10 mouse cellular contexts compared by ENCODE assay signal in genomic region chr9:65179817-65180624, GRCm38 (mm10). TPM values are rescaled to one million over a fixed set of nuclear protein-coding genes. Genes with fewer than 3 reads are reported as not detected.
A peak's percentile ranks its signal among the peaks of the same experiment; 100 is the strongest.
DNase-seq lines count a peak whose midpoint lies in the region; ATAC-seq and TF ChIP-seq lines count a peak whose summit lies in the region.
"Had no signal": no experiment of that assay in that cellular context is flagged by ENCODE, and none has a peak within 500 bp of the region (broad histone marks: within the 10 kb centered on the region; RNA-seq: fewer than 3 reads in every experiment).

No protein-coding gene starts in this region.

- H3K27ac ChIP-seq in heart, embryonic 16.5 days (ENCODE audit: low read length) = no peak overlapping the region
- peak overlapping the region; percentile 88 for H3K27ac ChIP-seq in embryonic facial prominence, embryonic 10.5 days (replicated peaks)
- H3K27ac ChIP-seq in hindbrain, postnatal 0 days = no peak overlapping the region
- H3K27ac ChIP-seq in midbrain, postnatal 0 days (ENCODE audit: low read depth, low read length) = no peak overlapping the region

- TF ChIP-seq CTCF in hindbrain, postnatal 0 days (IDR thresholded peaks at IDR 0.05; ENCODE audit: low read depth) = no peak
- TF ChIP-seq CTCF in midbrain, postnatal 0 days (IDR thresholded peaks at IDR 0.05) = no peak

- H3K36me3 ChIP-seq in heart, embryonic 16.5 days (ENCODE audit: control insufficient read depth, insufficient read depth) = no peaks in the 10 kb centered on the region
- peaks cover 96% of the 10 kb centered on the region for H3K36me3 ChIP-seq in embryonic facial prominence, embryonic 10.5 days (replicated peaks)
- peaks cover 21% of the 10 kb centered on the region; the same call in 1 of the 2 replicates for H3K36me3 ChIP-seq in hindbrain, postnatal 0 days (ENCODE audit: insufficient read depth, low read length)
- H3K36me3 ChIP-seq in midbrain, postnatal 0 days (ENCODE audit: insufficient read depth, low read length) = peaks cover 32% of the 10 kb centered on the region

- 0 out of 2 replicates have a peak, but pooled peaks cover 2% of the 10 kb centered on the region for H3K27me3 ChIP-seq in heart, embryonic 16.5 days (ENCODE audit: control insufficient read depth, insufficient read depth, low read length)
- peaks cover 10% of the 10 kb centered on the region; the same call in 1 of the 2 replicates for H3K27me3 ChIP-seq in embryonic facial prominence, embryonic 10.5 days (replicated peaks; ENCODE audit: low read depth, poor library complexity, severe bottlenecking)
- H3K27me3 ChIP-seq in hindbrain, postnatal 0 days (ENCODE audit: insufficient read depth, low read length) = no peaks in the 10 kb centered on the region
- H3K27me3 ChIP-seq in midbrain, postnatal 0 days (ENCODE audit: insufficient read depth, low read length) = no peaks in the 10 kb centered on the region

- ATAC-seq in heart, embryonic 16.5 days (replicated peaks; ENCODE audit: extremely low read depth, insufficient read depth, low FRiP score) = no peak
- ATAC-seq in hindbrain, postnatal 0 days = no peak
- no peak for ATAC-seq in midbrain, postnatal 0 days (ENCODE audit: low FRiP score)

- peaks cover 9% of the 10 kb centered on the region; the same call in 1 of the 2 replicates for H3K4me1 ChIP-seq in heart, embryonic 16.5 days (ENCODE audit: control insufficient read depth, insufficient read depth, low read length)
- peaks cover 91% of the 10 kb centered on the region for H3K4me1 ChIP-seq in embryonic facial prominence, embryonic 10.5 days
- peaks cover 26% of the 10 kb centered on the region for H3K4me1 ChIP-seq in hindbrain, postnatal 0 days (ENCODE audit: insufficient read depth, low read length)
- H3K4me1 ChIP-seq in midbrain, postnatal 0 days (ENCODE audit: insufficient read depth, low read length) = peaks cover 14% of the 10 kb centered on the region

- WGBS in heart, embryonic 16.5 days = 29% methylated on average over 17 of the region's 17 CpGs
- 37% methylated on average over 17 of the region's 17 CpGs for WGBS in embryonic facial prominence, embryonic 10.5 days
- WGBS in hindbrain, postnatal 0 days = 36% methylated on average over 17 of the region's 17 CpGs
- 38% methylated on average over 17 of the region's 17 CpGs for WGBS in midbrain, postnatal 0 days

- no peak for DNase-seq in heart, postnatal 4 days
- no peak for DNase-seq in embryonic facial prominence, embryonic 10.5 days (ENCODE audit: low spot score)
- DNase-seq in hindbrain, postnatal 0 days (ENCODE audit: low spot score) = no peak
- DNase-seq in midbrain, postnatal 0 days (ENCODE audit: low spot score) = peak; percentile 14
- no peak for DNase-seq in urinary bladder, postnatal 14 days (ENCODE audit: low spot score)
- no peak for DNase-seq in urinary bladder, postnatal 4 days (ENCODE audit: low spot score in 2 of 2)
- DNase-seq in gastrocnemius, adult 8-10 months (ENCODE audit: low spot score in 2 of 2) = no peak
- DNase-seq: heart, adult 18-20 months had no signal

- H3K4me3 ChIP-seq in heart, embryonic 16.5 days (ENCODE audit: low read length) = no peak overlapping the region
- H3K4me3 ChIP-seq in embryonic facial prominence, embryonic 10.5 days = no peak overlapping the region; the same call in 1 of the 2 replicates
- H3K4me3 ChIP-seq in hindbrain, postnatal 0 days (ENCODE audit: low read length) = no peak overlapping the region
- H3K4me3 ChIP-seq in midbrain, postnatal 0 days (ENCODE audit: low read depth, low read length) = no peak overlapping the region

- H3K9me3 ChIP-seq in heart, embryonic 16.5 days (replicated peaks; ENCODE audit: control insufficient read depth, low read length) = no peaks in the 10 kb centered on the region
- H3K9me3 ChIP-seq in embryonic facial prominence, embryonic 10.5 days = no peaks in the 10 kb centered on the region
- no peaks in the 10 kb centered on the region for H3K9me3 ChIP-seq in hindbrain, postnatal 0 days (ENCODE audit: low read length)
- no peaks in the 10 kb centered on the region for H3K9me3 ChIP-seq in midbrain, postnatal 0 days (ENCODE audit: low read length)

- 0 out of 2 replicates have a peak overlapping the region, but pooled peaks have one; percentile 6 for H3K4me2 ChIP-seq in heart, embryonic 16.5 days (ENCODE audit: low read depth, low read length)
- H3K4me2 ChIP-seq in hindbrain, postnatal 0 days (ENCODE audit: low read depth, low read length) = peak overlapping the region; percentile 30; the same call in 1 of the 2 replicates
- H3K4me2 ChIP-seq in midbrain, postnatal 0 days (ENCODE audit: low read depth, low read length, poor library complexity, severe bottlenecking) = peak overlapping the region; percentile 36

- no peak overlapping the region for H3K9ac ChIP-seq in heart, embryonic 16.5 days (ENCODE audit: low read length)
- H3K9ac ChIP-seq in hindbrain, postnatal 0 days (replicated peaks; ENCODE audit: low read length) = no peak overlapping the region
- H3K9ac ChIP-seq in midbrain, postnatal 0 days (replicated peaks; ENCODE audit: low read length, poor library complexity, severe bottlenecking) = 0 out of 2 replicates have a peak overlapping the region, but pooled peaks have one; percentile 8

RNA-seq across cellular contexts. Expression of gene Parp16, which starts 15.1 kb away (rescaled TPM):
- 5.4 and 6.5 TPM in 2 replicates for polyA plus RNA-seq in heart, embryonic 16.5 days (2015; fragmentation: Nextera tagmentation; extraction: Ambion mirVana)
- 1 to 10 TPM; 3.7 to 3.8 TPM for total RNA-seq in heart, postnatal 4 days (2021)
- 8.2 and 8.3 TPM in 2 replicates for polyA plus RNA-seq in embryonic facial prominence, embryonic 10.5 days (2016; fragmentation: Nextera tagmentation; extraction: Ambion mirVana)
- 2.6 and 6.7 TPM in 2 replicates for total RNA-seq in hindbrain, postnatal 0 days (2014; rRNA removed)
- 5.9 and 6.3 TPM in 2 replicates for polyA plus RNA-seq in hindbrain, postnatal 0 days (2015; fragmentation: Nextera tagmentation; extraction: Ambion mirVana)
- 7.5 and 8.0 TPM in 2 replicates for total RNA-seq in midbrain, postnatal 0 days (2014; rRNA removed)
- 7.0 and 7.7 TPM in 2 replicates for polyA plus RNA-seq in midbrain, postnatal 0 days (2015; fragmentation: Nextera tagmentation; extraction: Ambion mirVana)
- 1 to 10 TPM; 3.3 to 5.2 (median 4.1) TPM for total RNA-seq in gastrocnemius, adult 8-10 months (2022)

RNA-seq across cellular contexts. Expression of gene Igdcc3, which starts 39.0 kb away (rescaled TPM):
- polyA plus RNA-seq in heart, embryonic 16.5 days (2015; fragmentation: Nextera tagmentation; extraction: Ambion mirVana) = 0.17 and 0.30 TPM in 2 replicates
- under 1 TPM; 0.43 to 0.52 TPM for total RNA-seq in heart, postnatal 4 days (2021)
- polyA plus RNA-seq in embryonic facial prominence, embryonic 10.5 days (2016; fragmentation: Nextera tagmentation; extraction: Ambion mirVana) = 167 and 281 TPM in 2 replicates
- total RNA-seq in hindbrain, postnatal 0 days (2014; rRNA removed) = 2.3 and 6.3 TPM in 2 replicates
- polyA plus RNA-seq in hindbrain, postnatal 0 days (2015; fragmentation: Nextera tagmentation; extraction: Ambion mirVana) = 5.2 and 6.2 TPM in 2 replicates
- total RNA-seq in midbrain, postnatal 0 days (2014; rRNA removed) = 5.3 and 7.7 TPM in 2 replicates
- polyA plus RNA-seq in midbrain, postnatal 0 days (2015; fragmentation: Nextera tagmentation; extraction: Ambion mirVana) = 6.4 and 6.6 TPM in 2 replicates
- total RNA-seq in gastrocnemius, adult 8-10 months (2022) = under 1 TPM; 0.10 to 0.17 (median 0.12) TPM
- total RNA-seq: liver, adult 2 months had no signal
- polyA plus RNA-seq: liver, adult 2 months had no signal
